25 mouse cellular contexts compared by ENCODE assay signal in the genomic region with DNA sequence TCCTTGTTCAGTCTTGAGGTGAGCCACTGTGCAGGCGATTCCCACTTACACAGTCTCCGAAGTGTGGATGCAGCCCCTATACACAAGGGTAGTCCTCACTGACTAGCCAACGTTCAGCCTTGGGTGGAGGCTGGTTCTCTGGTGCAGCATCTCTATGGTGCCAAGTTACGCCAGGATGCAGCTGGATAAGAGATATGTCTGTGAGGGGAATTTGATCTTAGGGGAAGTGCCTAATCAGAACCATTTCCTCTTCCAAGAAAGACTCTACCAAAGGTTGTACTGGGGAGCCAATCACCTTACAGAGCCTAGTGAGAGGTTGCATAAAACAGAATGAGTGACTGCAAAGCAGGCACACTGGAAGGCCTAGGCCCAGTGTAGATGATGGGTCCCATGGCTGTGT.
DNase-seq lines count a peak whose midpoint lies in the region; ATAC-seq lines count a peak whose summit lies in the region.
"Had no signal": no experiment of that assay in that cellular context is flagged by ENCODE, and none has a peak within 500 bp of the region (broad histone marks: within the 10 kb centered on the region; RNA-seq: fewer than 3 reads in every experiment).

No protein-coding gene starts in this region.

- no peak overlapping the region for H3K4me3 ChIP-seq in heart, embryonic 10.5 days
- no peak overlapping the region for H3K4me3 ChIP-seq in heart, embryonic 11.5 days (ENCODE audit: low read depth, low read length)
- no peak overlapping the region for H3K4me3 ChIP-seq in heart, embryonic 15.5 days
- H3K4me3 ChIP-seq in kidney, embryonic 16.5 days (ENCODE audit: low read length), result no peak overlapping the region
- H3K4me3 ChIP-seq in midbrain, embryonic 16.5 days (ENCODE audit: low read depth, low read length), result no peak overlapping the region
- H3K4me3 ChIP-seq: embryonic facial prominence, embryonic 12.5 days; embryonic facial prominence, embryonic 15.5 days; gastrocnemius, adult 2 months had no signal

- no peak for ATAC-seq in heart, embryonic 11.5 days (replicated peaks; ENCODE audit: insufficient number of reproducible peaks, low FRiP score, low TSS enrichment)
- ATAC-seq in heart, embryonic 15.5 days (replicated peaks; ENCODE audit: insufficient number of reproducible peaks, insufficient read depth, low FRiP score, low read depth), result peak; percentile 35; the same call in 1 of the 2 replicates
- ATAC-seq in kidney, embryonic 16.5 days (ENCODE audit: low FRiP score, low TSS enrichment), result 0 out of 2 replicates have a peak, but pooled peaks have one; percentile 15
- no peak for ATAC-seq in midbrain, embryonic 16.5 days
- ATAC-seq: CD4-positive, CD25-positive, alpha-beta regulatory T cell, adult 4 months; forebrain, embryonic 14.5 days; forebrain, postnatal 0 days; hindbrain, postnatal 0 days; inflammation-experienced regulatory T-cells, adult 6 months had no signal

- DNase-seq in heart, embryonic 10.5 days (ENCODE audit: low spot score), result peak; percentile 71
- DNase-seq in heart, postnatal 4 days, result no peak
- DNase-seq in kidney, adult 8-10 months, result no peak
- peak; percentile 8 for DNase-seq in skeletal muscle tissue, adult 2 months (ENCODE audit: low read depth, low spot score)
- DNase-seq: adrenal gland, adult 2 months; adrenal gland, postnatal 14 days; cerebellum, adult 11 months; cerebellum, adult 2 months; cerebellum, adult 9-11 months; cerebellum, postnatal 25 days; forebrain, postnatal 0 days; gastrocnemius, adult 2 months; gastrocnemius, postnatal 14 days; kidney, adult 11 months had no signal

- H3K4me2 ChIP-seq in heart, embryonic 11.5 days, result no peak overlapping the region
- H3K4me2 ChIP-seq in heart, embryonic 15.5 days, result no peak overlapping the region
- H3K4me2 ChIP-seq in kidney, embryonic 16.5 days (replicated peaks; ENCODE audit: low read depth, low read length), result no peak overlapping the region
- no peak overlapping the region for H3K4me2 ChIP-seq in midbrain, embryonic 16.5 days (ENCODE audit: low read length)
- H3K4me2 ChIP-seq: embryonic facial prominence, embryonic 12.5 days; embryonic facial prominence, embryonic 15.5 days; hindbrain, embryonic 14.5 days had no signal

- no peaks in the 10 kb centered on the region for H3K36me3 ChIP-seq in heart, embryonic 10.5 days
- H3K36me3 ChIP-seq in heart, embryonic 11.5 days (ENCODE audit: control insufficient read depth, insufficient read depth, low read length), result no peaks in the 10 kb centered on the region
- H3K36me3 ChIP-seq in heart, embryonic 15.5 days, result no peaks in the 10 kb centered on the region
- no peaks in the 10 kb centered on the region for H3K36me3 ChIP-seq in kidney, embryonic 16.5 days (ENCODE audit: insufficient read depth, low read length)
- H3K36me3 ChIP-seq in midbrain, embryonic 16.5 days (ENCODE audit: control insufficient read depth, insufficient read depth, low read length), result no peaks in the 10 kb centered on the region
- H3K36me3 ChIP-seq: embryonic facial prominence, embryonic 12.5 days; embryonic facial prominence, embryonic 15.5 days had no signal

- H3K27ac ChIP-seq in heart, embryonic 10.5 days, result no peak overlapping the region
- H3K27ac ChIP-seq in heart, embryonic 11.5 days (ENCODE audit: low read depth, low read length), result no peak overlapping the region
- H3K27ac ChIP-seq in heart, embryonic 15.5 days, result no peak overlapping the region
- no peak overlapping the region for H3K27ac ChIP-seq in kidney, embryonic 16.5 days (ENCODE audit: low read length)
- no peak overlapping the region for H3K27ac ChIP-seq in midbrain, embryonic 16.5 days (ENCODE audit: low read length)
- H3K27ac ChIP-seq: embryonic facial prominence, embryonic 12.5 days; embryonic facial prominence, embryonic 15.5 days; gastrocnemius, adult 2 months; hindbrain, embryonic 14.5 days; hindbrain, postnatal 0 days had no signal

- H3K27me3 ChIP-seq in heart, embryonic 10.5 days (ENCODE audit: insufficient read depth, poor library complexity, severe bottlenecking), result no peaks in the 10 kb centered on the region
- no peaks in the 10 kb centered on the region for H3K27me3 ChIP-seq in heart, embryonic 11.5 days (ENCODE audit: control insufficient read depth, insufficient read depth, low read length)
- no peaks in the 10 kb centered on the region for H3K27me3 ChIP-seq in heart, embryonic 15.5 days
- H3K27me3 ChIP-seq in kidney, embryonic 16.5 days (ENCODE audit: insufficient read depth, low read length), result no peaks in the 10 kb centered on the region
- no peaks in the 10 kb centered on the region for H3K27me3 ChIP-seq in midbrain, embryonic 16.5 days (ENCODE audit: control insufficient read depth, insufficient read depth, low read depth, low read length)
- H3K27me3 ChIP-seq: embryonic facial prominence, embryonic 12.5 days; embryonic facial prominence, embryonic 15.5 days had no signal

- no peak overlapping the region for H3K9ac ChIP-seq in heart, embryonic 11.5 days (ENCODE audit: low read depth, low read length)
- H3K9ac ChIP-seq in heart, embryonic 15.5 days, result no peak overlapping the region
- H3K9ac ChIP-seq in kidney, embryonic 16.5 days (replicated peaks; ENCODE audit: low read length), result no peak overlapping the region
- H3K9ac ChIP-seq in midbrain, embryonic 16.5 days (ENCODE audit: low read depth, low read length), result no peak overlapping the region
- H3K9ac ChIP-seq: embryonic facial prominence, embryonic 12.5 days; embryonic facial prominence, embryonic 15.5 days; forebrain, postnatal 0 days; hindbrain, embryonic 14.5 days had no signal

- peaks cover 3% of the 10 kb centered on the region; the same call in 1 of the 2 replicates for H3K4me1 ChIP-seq in heart, embryonic 10.5 days
- no peaks in the 10 kb centered on the region; the same call in 1 of the 2 replicates for H3K4me1 ChIP-seq in heart, embryonic 11.5 days (ENCODE audit: control insufficient read depth, insufficient read depth, low read length)
- H3K4me1 ChIP-seq in heart, embryonic 15.5 days (replicated peaks), result no peaks in the 10 kb centered on the region
- no peaks in the 10 kb centered on the region for H3K4me1 ChIP-seq in kidney, embryonic 16.5 days (ENCODE audit: insufficient read depth, low read length)
- no peaks in the 10 kb centered on the region for H3K4me1 ChIP-seq in midbrain, embryonic 16.5 days (ENCODE audit: control insufficient read depth, insufficient read depth, low read length)
- H3K4me1 ChIP-seq: embryonic facial prominence, embryonic 12.5 days; embryonic facial prominence, embryonic 15.5 days had no signal

- 71% methylated on average over 4 of the region's 4 CpGs for WGBS in heart, embryonic 10.5 days
- 74% methylated on average over 4 of the region's 4 CpGs for WGBS in heart, embryonic 11.5 days (ENCODE audit: insufficient replicate concordance)
- WGBS in heart, embryonic 15.5 days, result 73% methylated on average over 4 of the region's 4 CpGs
- WGBS in kidney, embryonic 16.5 days, result 78% methylated on average over 4 of the region's 4 CpGs
- WGBS in midbrain, embryonic 16.5 days, result 85% methylated on average over 4 of the region's 4 CpGs

- H3K9me3 ChIP-seq in heart, embryonic 10.5 days, result no peaks in the 10 kb centered on the region
- no peaks in the 10 kb centered on the region for H3K9me3 ChIP-seq in heart, embryonic 11.5 days (replicated peaks; ENCODE audit: control insufficient read depth, low read length)
- H3K9me3 ChIP-seq in heart, embryonic 15.5 days (replicated peaks), result no peaks in the 10 kb centered on the region
- H3K9me3 ChIP-seq in kidney, embryonic 16.5 days (ENCODE audit: low read length), result no peaks in the 10 kb centered on the region
- no peaks in the 10 kb centered on the region for H3K9me3 ChIP-seq in midbrain, embryonic 16.5 days (replicated peaks; ENCODE audit: control insufficient read depth, low read length, poor library complexity, severe bottlenecking)
- H3K9me3 ChIP-seq: embryonic facial prominence, embryonic 12.5 days; embryonic facial prominence, embryonic 15.5 days had no signal

Comparison
In these comparisons a context has a peak if more than half of its experiments do, and no peak if none do; other contexts are left out.
1. DNase-seq: peak in heart, embryonic 10.5 days (single experiment) and skeletal muscle tissue, adult 2 months (single experiment); none in heart, postnatal 4 days (single experiment) and kidney, adult 8-10 months (0 of 2).
2. ATAC-seq: peak in heart, embryonic 15.5 days (single experiment) and kidney, embryonic 16.5 days (single experiment); none in heart, embryonic 11.5 days (single experiment) and midbrain, embryonic 16.5 days (single experiment).